Mouse (Mus musculus) T-helper 2 cell (primary cell): ENCODE results near the gene Josd2.

ENCODE experiments used
- in situ Hi-C: fragments of 300-600 bp; cut with MboI, MseI; formaldehyde crosslinking; loops from one replicate; pipeline ENCODE4 v1.15.1; 2025; ENCODE audit warnings: high pct_unique_total_duplicates

The Josd2 gene

DNA sequence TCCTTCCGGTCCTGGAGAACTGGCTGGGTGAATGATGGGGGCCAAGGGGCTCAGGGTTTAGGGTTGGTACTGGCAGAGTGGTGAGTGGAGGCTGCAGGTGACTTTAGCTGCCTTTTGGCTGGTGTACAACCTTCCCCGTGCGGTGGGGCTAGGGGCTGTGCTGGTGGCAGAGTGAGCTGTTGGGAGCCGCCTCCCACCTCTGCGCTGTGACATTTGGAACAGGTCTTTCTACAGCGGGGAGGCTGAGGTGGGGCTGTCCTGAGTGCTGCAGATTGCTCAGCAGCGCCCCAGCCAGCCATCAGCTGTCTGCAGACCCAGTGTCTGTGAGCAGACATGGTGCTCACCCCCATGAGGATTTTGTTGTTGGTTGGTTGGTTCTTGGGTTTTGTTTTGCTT, 22.3 kb upstream of the Josd2 start:
- in situ Hi-C loops, result no loop called here

DNA sequence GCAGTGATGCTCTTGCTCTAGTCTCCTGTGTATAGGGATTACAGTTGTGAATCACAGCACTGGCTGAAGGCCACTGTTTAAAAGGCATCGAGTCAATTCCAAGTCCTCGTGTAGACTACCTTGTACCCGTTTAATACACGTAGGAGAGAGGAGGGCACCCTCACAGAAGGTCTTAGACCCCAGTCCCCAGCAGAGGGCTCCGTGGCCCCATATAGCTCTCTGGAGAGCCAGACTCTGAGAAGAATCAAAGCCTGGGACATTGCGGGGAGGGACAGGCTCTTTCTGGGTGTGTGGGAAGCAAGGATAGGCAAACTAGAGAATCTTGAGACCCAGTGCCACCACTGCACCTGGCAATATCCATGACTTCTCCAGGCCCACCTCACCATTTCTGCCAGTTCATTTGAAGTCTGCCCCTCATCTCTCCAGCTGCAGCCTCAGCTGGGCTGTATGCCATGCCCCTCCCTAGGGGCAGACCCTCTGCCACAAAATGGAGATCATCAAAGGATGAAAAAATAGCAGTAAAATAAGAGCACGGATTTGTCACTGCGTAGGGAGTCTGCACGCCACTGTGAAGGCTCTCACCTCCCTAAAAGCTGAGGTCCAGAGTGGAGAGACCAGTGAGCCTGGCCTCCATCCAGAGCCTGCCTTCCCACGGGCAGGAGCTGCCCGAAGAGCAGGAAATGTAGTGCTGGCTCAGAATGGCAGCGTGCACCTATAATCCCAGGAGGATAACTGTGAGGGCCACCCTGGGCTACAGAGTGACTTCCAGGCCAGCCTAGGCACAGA, 21.5 kb upstream of the Josd2 start:
- in situ Hi-C loops, result no loop called here

GRCm38 (mm10) chr7:44453256-44453655, 14.5 kb upstream of the Josd2 start:
- in situ Hi-C loops, result loop anchor here (25.0 kb wide), 1 partner anchor 666 kb away; the partner anchor contains the start of genes Klk10, Klk8 and Klk9

- in situ Hi-C loops, result loop anchor here (25.0 kb wide), 1 partner anchor 669 kb away; the partner anchor contains the start of genes Klk10, Klk8 and Klk9
Measured at GRCm38 (mm10) chr7:44456302-44456701, 11.5 kb upstream of the Josd2 start.

- in situ Hi-C loops, result loop anchor here (25.0 kb wide), 1 partner anchor 673 kb away; the partner anchor contains the start of genes Klk10, Klk8 and Klk9
Measured at GRCm38 (mm10) chr7:44460067-44460466, 7.7 kb upstream of the Josd2 start.

- in situ Hi-C loops, result loop anchor here (25.0 kb wide), 1 partner anchor 674 kb away; the partner anchor contains the start of genes Klk10, Klk8 and Klk9
Measured at GRCm38 (mm10) chr7:44460767-44461502, 6.8 kb upstream of the Josd2 start.

GRCm38 (mm10) chr7:44461503-44462217, 6.1 kb upstream of the Josd2 start:
- in situ Hi-C loops, result loop anchor here (25.0 kb wide), 1 partner anchor 674 kb away; the partner anchor contains the start of genes Klk10, Klk8 and Klk9

DNA sequence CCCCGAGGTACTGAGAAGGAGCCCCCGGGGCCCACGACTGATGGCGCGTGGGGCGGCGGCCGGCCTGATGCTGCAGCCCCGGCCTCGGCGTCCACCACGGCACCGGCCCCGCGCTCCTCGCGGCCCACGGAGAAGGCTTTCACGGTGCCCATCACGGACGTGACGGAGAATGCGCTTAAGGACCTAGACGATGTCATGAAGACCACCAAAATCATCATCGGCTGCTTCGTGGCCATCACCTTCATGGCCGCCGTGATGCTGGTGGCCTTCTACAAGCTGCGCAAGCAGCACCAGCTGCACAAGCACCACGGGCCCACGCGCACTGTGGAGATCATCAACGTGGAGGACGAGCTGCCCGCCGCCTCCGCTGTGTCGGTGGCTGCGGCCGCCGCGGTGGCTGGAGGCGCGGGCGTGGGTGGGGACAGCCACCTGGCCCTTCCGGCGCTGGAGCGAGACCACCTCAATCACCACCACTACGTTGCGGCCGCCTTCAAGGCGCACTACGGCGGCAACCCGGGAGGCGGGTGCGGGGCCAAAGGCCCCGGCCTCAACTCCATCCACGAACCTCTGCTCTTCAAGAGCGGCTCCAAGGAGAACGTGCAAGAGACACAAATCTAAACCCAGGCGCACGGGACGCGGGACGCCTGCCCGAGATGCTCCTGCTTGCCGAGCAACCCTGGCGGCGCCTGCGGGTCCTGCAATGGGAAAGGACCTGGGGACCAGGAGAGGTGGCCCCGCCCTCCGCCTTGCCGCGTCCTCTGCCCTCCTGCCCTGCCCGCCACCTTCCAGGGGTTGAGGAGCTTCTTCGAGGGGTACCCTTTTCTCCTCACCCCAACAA, 5.3 kb upstream of the Josd2 start:
- in situ Hi-C loops, result loop anchor here (25.0 kb wide), 1 partner anchor 675 kb away; the partner anchor contains the start of genes Klk10, Klk8 and Klk9

GRCm38 (mm10) chr7:44463056-44463425, 4.7 kb upstream of the Josd2 start:
- in situ Hi-C loops, result loop anchor here (25.0 kb wide), 1 partner anchor 676 kb away; the partner anchor contains the start of genes Klk10, Klk8 and Klk9

GRCm38 (mm10) chr7:44463556-44464225, 4.1 kb upstream of the Josd2 start:
- in situ Hi-C loops, result loop anchor here (25.0 kb wide), 1 partner anchor 676 kb away; the partner anchor contains the start of genes Klk10, Klk8 and Klk9

GRCm38 (mm10) chr7:44464511-44464910, 3.3 kb upstream of the Josd2 start:
- in situ Hi-C loops, result loop anchor here (25.0 kb wide), 1 partner anchor 677 kb away; the partner anchor contains the start of genes Klk10, Klk8 and Klk9

GRCm38 (mm10) chr7:44465111-44465510, 2.7 kb upstream of the Josd2 start, which contains the start of gene Aspdh:
Gene Aspdh (plus strand): TSS chr7:44465391.
- in situ Hi-C loops, result loop anchor here (5.0 to 25.0 kb wide), 4 partner anchors 37 to 678 kb away; partner anchors contain the start of genes Gm15517, Klk10, Klk8 and Klk9

DNA sequence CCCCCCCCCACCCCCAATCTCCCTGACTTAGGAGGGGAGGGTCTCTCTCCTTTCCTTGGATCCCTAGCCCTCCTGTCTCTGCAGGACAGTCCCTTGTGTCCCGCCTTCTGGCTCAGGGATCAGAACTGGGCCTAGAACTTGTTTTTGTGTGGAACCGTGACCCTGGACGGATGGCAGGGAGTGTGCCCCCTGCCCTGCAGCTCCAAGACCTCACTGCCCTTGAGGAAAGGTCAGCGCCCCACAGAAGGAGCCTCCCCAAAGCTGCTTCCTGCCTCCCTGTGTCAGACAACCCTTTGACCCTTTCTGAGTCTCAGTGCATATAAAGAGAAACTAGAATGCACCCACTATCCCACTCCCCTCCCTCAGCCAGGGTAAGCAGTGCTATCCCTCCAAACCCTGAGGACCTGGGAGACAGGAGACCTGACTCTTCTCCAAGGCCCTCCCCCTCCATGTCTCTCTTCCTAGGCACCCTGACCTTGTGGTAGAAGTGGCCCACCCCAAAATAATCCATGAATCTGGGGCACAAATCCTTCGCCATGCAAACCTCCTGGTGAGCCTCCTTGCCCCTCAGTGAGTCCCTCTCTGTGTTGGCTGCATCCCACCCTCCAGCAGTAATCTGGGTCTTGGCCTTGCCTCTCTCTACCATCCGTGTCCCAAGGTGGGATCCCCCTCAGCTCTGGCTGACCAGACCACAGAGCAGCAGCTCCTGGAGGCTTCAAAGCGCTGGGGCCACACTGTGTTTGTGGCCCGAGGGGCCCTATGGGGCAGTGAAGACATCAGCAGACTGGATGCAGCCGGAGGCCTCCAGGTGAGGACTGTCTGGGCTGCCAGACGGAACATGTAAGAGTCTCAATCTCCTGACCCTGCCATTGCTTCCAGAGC, 1.5 kb upstream of the Josd2 start:
- in situ Hi-C loops, result loop anchor here (5.0 to 25.0 kb wide), 4 partner anchors 36 to 679 kb away; partner anchors contain the start of genes Gm15517, Klk10, Klk8 and Klk9

DNA sequence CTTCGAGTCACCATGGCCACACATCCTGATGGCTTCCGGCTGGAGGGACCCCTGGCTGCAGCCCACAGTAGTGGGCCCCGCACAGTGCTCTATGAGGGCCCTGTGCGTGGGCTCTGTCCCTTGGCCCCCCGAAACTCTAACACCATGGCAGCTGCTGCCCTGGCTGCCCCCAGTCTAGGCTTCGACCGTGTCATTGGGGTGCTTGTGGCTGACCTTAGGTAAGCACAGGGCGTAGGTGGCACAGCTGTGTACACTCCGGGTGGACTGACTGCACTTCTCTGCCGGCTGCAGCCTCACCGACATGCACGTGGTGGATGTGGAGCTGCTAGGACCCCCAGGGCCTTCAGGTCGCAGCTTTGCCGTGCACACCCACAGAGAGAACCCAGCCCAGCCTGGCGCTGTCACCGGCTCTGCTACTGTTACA, 880 bp upstream of the Josd2 start:
- in situ Hi-C loops, result loop anchor here (5.0 to 25.0 kb wide), 4 partner anchors 35 to 680 kb away; partner anchors contain the start of genes Gm15517, Klk10, Klk8 and Klk9

GRCm38 (mm10) chr7:44468644-44469285, 985 bp downstream of the Josd2 start:
- in situ Hi-C loops, result loop anchor here (5.0 to 25.0 kb wide), 4 partner anchors 34 to 681 kb away; partner anchors contain the start of genes Gm15517, Klk10, Klk8 and Klk9

- in situ Hi-C loops, result loop anchor here (5.0 to 25.0 kb wide), 4 partner anchors 32 to 683 kb away; partner anchors contain the start of genes Gm15517, Klk10, Klk8 and Klk9
Measured at GRCm38 (mm10) chr7:44469677-44470675, 2.2 kb downstream of the Josd2 start.
